21 mouse cellular contexts compared by ENCODE assay signal in the genomic region with DNA sequence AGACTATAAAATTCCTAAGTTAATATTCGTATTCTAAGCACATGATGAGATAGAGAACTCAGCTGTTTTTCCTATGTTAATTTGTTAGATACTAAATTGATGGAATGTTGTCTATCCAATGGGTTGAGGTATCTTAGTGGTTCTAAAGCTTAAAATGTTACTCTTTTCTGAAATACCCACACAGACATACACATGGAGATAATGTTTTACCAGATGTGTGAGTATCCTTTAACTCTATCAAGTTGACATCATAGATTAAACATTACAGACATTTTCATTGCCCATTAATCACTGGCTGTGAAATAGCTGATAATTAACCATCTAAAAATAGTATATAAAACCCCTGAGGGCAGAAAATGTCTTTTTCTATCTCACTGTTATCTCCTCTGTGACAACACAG.
DNase-seq lines count a peak whose midpoint lies in the region; ATAC-seq and TF ChIP-seq lines count a peak whose summit lies in the region.
"Had no signal": no experiment of that assay in that cellular context is flagged by ENCODE, and none has a peak within 500 bp of the region (broad histone marks: within the 10 kb centered on the region; RNA-seq: fewer than 3 reads in every experiment).

No protein-coding gene starts in this region.

- no peak overlapping the region for H3K9ac ChIP-seq in kidney, embryonic 15.5 days
- no peak overlapping the region for H3K9ac ChIP-seq in kidney, embryonic 16.5 days (replicated peaks; ENCODE audit: low read length)
- H3K9ac ChIP-seq in kidney, postnatal 0 days (ENCODE audit: low read depth, low read length): no peak overlapping the region

- H3K27me3 ChIP-seq in kidney, embryonic 15.5 days: no peaks in the 10 kb centered on the region
- no peaks in the 10 kb centered on the region for H3K27me3 ChIP-seq in kidney, adult 2 months (replicated peaks; ENCODE audit: control insufficient read depth, insufficient read depth, low read length)
- H3K27me3 ChIP-seq in kidney, embryonic 16.5 days (ENCODE audit: insufficient read depth, low read length): no peaks in the 10 kb centered on the region
- no peaks in the 10 kb centered on the region for H3K27me3 ChIP-seq in kidney, postnatal 0 days (ENCODE audit: insufficient read depth, low read length)
- H3K27me3 ChIP-seq: CH12.LX, Patski had no signal

- H3K27ac ChIP-seq in kidney, embryonic 15.5 days: no peak overlapping the region
- no peak overlapping the region for H3K27ac ChIP-seq in kidney, adult 2 months (ENCODE audit: insufficient read depth, low read depth, low read length)
- no peak overlapping the region for H3K27ac ChIP-seq in kidney, embryonic 16.5 days (ENCODE audit: low read length)
- no peak overlapping the region for H3K27ac ChIP-seq in kidney, postnatal 0 days

- no peak for DNase-seq in kidney, adult 2 months
- DNase-seq in kidney, adult 8-10 months: no peak
- DNase-seq in kidney, postnatal 0 days (ENCODE audit: low spot score): peak; percentile 0
- DNase-seq in kidney, postnatal 4 days: no peak
- DNase-seq: adrenal gland, adult 2 months; adrenal gland, adult 8-10 months; adrenal gland, postnatal 10 days; adrenal gland, postnatal 14 days; adrenal gland, postnatal 25 days; adrenal gland, postnatal 36 days; B cell, adult 2 months; cerebellum, adult 11 months; cerebellum, adult 11-12 months; cerebellum, adult 18-20 months had no signal

- no peaks in the 10 kb centered on the region for H3K36me3 ChIP-seq in kidney, embryonic 15.5 days
- no peaks in the 10 kb centered on the region for H3K36me3 ChIP-seq in kidney, adult 2 months (ENCODE audit: control insufficient read depth, insufficient read depth, low read length)
- H3K36me3 ChIP-seq in kidney, embryonic 16.5 days (ENCODE audit: insufficient read depth, low read length): no peaks in the 10 kb centered on the region
- H3K36me3 ChIP-seq in kidney, postnatal 0 days (ENCODE audit: insufficient read depth, low read length): no peaks in the 10 kb centered on the region
- H3K36me3 ChIP-seq: G1E had no signal

- 0 out of 2 replicates have a peak, but pooled peaks have one; percentile 58 for ATAC-seq in kidney, embryonic 15.5 days (replicated peaks; ENCODE audit: low FRiP score)
- peak; percentile 59; the same call in 1 of the 2 replicates for ATAC-seq in kidney, embryonic 16.5 days (ENCODE audit: low FRiP score, low TSS enrichment)
- no peak; the same call in 1 of the 2 replicates for ATAC-seq in kidney, postnatal 0 days (replicated peaks; ENCODE audit: low FRiP score, low read depth)
- ATAC-seq: activated CD4-positive, CD25-positive, alpha-beta regulatory T cell, adult 4 months; CD4-positive, CD25-positive, alpha-beta regulatory T cell, adult 4 months; Patski had no signal

- TF ChIP-seq CTCF in kidney, adult 2 months (conservative IDR thresholded peaks at IDR 0.05; ENCODE audit: insufficient read depth, insufficient read length, low read depth, low read length): no peak
- TF ChIP-seq CTCF in kidney, postnatal 0 days (IDR thresholded peaks at IDR 0.05; ENCODE audit: low read depth): no peak

- H3K9me3 ChIP-seq in kidney, embryonic 15.5 days (replicated peaks): no peaks in the 10 kb centered on the region
- no peaks in the 10 kb centered on the region for H3K9me3 ChIP-seq in kidney, embryonic 16.5 days (ENCODE audit: low read length)
- H3K9me3 ChIP-seq in kidney, postnatal 0 days (replicated peaks; ENCODE audit: low read length): no peaks in the 10 kb centered on the region
- H3K9me3 ChIP-seq: G1E had no signal

- no peak overlapping the region for H3K4me2 ChIP-seq in kidney, embryonic 15.5 days
- no peak overlapping the region for H3K4me2 ChIP-seq in kidney, embryonic 16.5 days (replicated peaks; ENCODE audit: low read depth, low read length)
- no peak overlapping the region for H3K4me2 ChIP-seq in kidney, postnatal 0 days (ENCODE audit: low read length)

- no peaks in the 10 kb centered on the region for H3K4me1 ChIP-seq in kidney, embryonic 15.5 days
- H3K4me1 ChIP-seq in kidney, adult 2 months (ENCODE audit: control insufficient read depth, insufficient read depth, low read length): no peaks in the 10 kb centered on the region
- H3K4me1 ChIP-seq in kidney, embryonic 16.5 days (ENCODE audit: insufficient read depth, low read length): no peaks in the 10 kb centered on the region
- H3K4me1 ChIP-seq in kidney, postnatal 0 days (replicated peaks; ENCODE audit: insufficient read depth, low read length): no peaks in the 10 kb centered on the region

- no peak overlapping the region for H3K4me3 ChIP-seq in kidney, embryonic 15.5 days (replicated peaks)
- H3K4me3 ChIP-seq in kidney, adult 2 months (ENCODE audit: insufficient read depth, low read depth, low read length): no peak overlapping the region
- H3K4me3 ChIP-seq in kidney, embryonic 16.5 days (ENCODE audit: low read length): no peak overlapping the region
- no peak overlapping the region for H3K4me3 ChIP-seq in kidney, postnatal 0 days (replicated peaks; ENCODE audit: low read depth, low read length)

- TF ChIP-seq POLR2A in kidney, adult 2 months (IDR thresholded peaks at IDR 0.05; ENCODE audit: low read depth, low read length): no peak

- 58% methylated on average over 1 of the region's 1 CpGs for WGBS in kidney, embryonic 15.5 days
- 46% methylated on average over 1 of the region's 1 CpGs for WGBS in kidney, adult 2 months
- 61% methylated on average over 1 of the region's 1 CpGs for WGBS in kidney, embryonic 16.5 days
- WGBS in kidney, postnatal 0 days: 54% methylated on average over 1 of the region's 1 CpGs
